Mouse (Mus musculus): ENCODE measurements around the gene Accs. TPM values are rescaled to one million over a fixed set of nuclear protein-coding genes. Genes with fewer than 3 reads are reported as not detected.

Accs gene
- 1.4 TPM for polyA plus RNA-seq (2014; fragmentation: Illumina TruSeq; extraction: RNeasy Lipid Tissue Mini Kit (QIAGEN cat#74804); ENCODE audit: low read depth, low replicate concordance)

DNA sequence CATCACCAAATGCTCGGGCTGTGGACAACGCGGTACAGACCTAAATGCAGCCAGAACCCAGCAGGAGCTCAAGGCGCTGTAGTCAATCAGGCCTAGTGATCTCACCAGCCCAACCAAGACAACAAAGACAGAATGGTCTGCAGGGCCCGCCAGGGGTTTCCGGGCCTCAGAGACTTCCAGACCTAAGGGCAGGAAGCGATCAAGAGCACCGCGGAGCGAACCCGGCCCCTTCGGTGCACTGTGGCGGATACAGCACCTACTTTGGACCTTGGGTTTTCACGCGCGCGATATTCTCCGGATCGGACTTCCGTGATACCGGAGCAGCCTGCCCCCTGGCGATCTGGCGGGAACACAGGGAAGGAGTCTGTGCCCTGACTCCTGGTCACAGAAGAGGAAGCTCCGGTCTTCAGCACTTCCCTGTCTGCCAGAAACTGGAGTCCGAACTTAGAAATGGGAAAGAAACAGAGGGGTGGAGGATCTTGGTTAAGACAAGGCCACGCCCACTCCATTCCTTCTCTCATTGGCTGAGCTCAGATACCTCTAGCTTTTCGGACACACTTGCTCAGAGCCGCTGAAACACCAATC lies at the start of gene Accs:
Accs (minus strand) TSS at position 439 of the 585 bp plus-strand sequence.

GRCm38 (mm10) chr2:93869107-93869600 lies 19.4 kb upstream of the Accs start, which contains the start of gene Accsl:
Gene Accsl (minus strand): TSS chr2:93869157.

GRCm38 (mm10) chr2:93822045-93822749 lies 27.5 kb downstream of the Accs start, which contains the start of gene Ext2:
Gene Ext2 (minus strand): TSS chr2:93822568.

Other genes starting within 250 kb of the Accs start
- gene Alx4, start 207.6 kb downstream of the Accs start, polyA plus RNA-seq (2014; fragmentation: Illumina TruSeq; extraction: RNeasy Lipid Tissue Mini Kit (QIAGEN cat#74804); ENCODE audit: low read depth, low replicate concordance) = not detected
- gene Ext2, start 27.4 kb downstream of the Accs start, polyA plus RNA-seq (2014; fragmentation: Illumina TruSeq; extraction: RNeasy Lipid Tissue Mini Kit (QIAGEN cat#74804); ENCODE audit: low read depth, low replicate concordance) = 12.0 TPM
- gene Accsl, start 19.2 kb upstream of the Accs start, polyA plus RNA-seq (2014; fragmentation: Illumina TruSeq; extraction: RNeasy Lipid Tissue Mini Kit (QIAGEN cat#74804); ENCODE audit: low read depth, low replicate concordance) = not detected
- gene Gm13889, start 107.3 kb upstream of the Accs start, polyA plus RNA-seq (2014; fragmentation: Illumina TruSeq; extraction: RNeasy Lipid Tissue Mini Kit (QIAGEN cat#74804); ENCODE audit: low read depth, low replicate concordance) = not detected
- gene Gm27027, start 146.4 kb upstream of the Accs start, polyA plus RNA-seq (2014; fragmentation: Illumina TruSeq; extraction: RNeasy Lipid Tissue Mini Kit (QIAGEN cat#74804); ENCODE audit: low read depth, low replicate concordance) = not detected
- gene Alkbh3, start 160.9 kb upstream of the Accs start, polyA plus RNA-seq (2014; fragmentation: Illumina TruSeq; extraction: RNeasy Lipid Tissue Mini Kit (QIAGEN cat#74804); ENCODE audit: low read depth, low replicate concordance) = 15.6 TPM

Data from liver, adult 10 weeks (tissue).